Mouse (Mus musculus) hindbrain, postnatal 0 days (tissue): ENCODE results near the gene Kcnj5. TPM values are rescaled to one million over a fixed set of nuclear protein-coding genes. Genes with fewer than 3 reads are reported as not detected.

Experiments used
- ATAC-seq: fragments of 200-750 bp; cut with Nextera tagmentation; 2 replicates; pipeline ENCODE4 v1.8.0; 2017; ENCODE audit warnings: mild to moderate bottlenecking, moderate TSS enrichment, moderate library complexity
- DNase-seq: peaks from one replicate; pipeline ENCODE4 v3.0.0-alpha.2; 2015; ENCODE audit warnings: low spot score
- H3K27ac ChIP-seq: fragments of 300-500 bp; sonication (generic); 2 replicates; pipeline ENCODE4 v1.5.1; 2014; ENCODE audit warnings: mild to moderate bottlenecking
- H3K27me3 ChIP-seq: fragments of 300-500 bp; sonication (generic); 2 replicates; pipeline ENCODE4 v1.6.1; 2014; ENCODE audit warnings: low read length, mixed read lengths; ENCODE audit not compliant: insufficient read depth
- H3K36me3 ChIP-seq: fragments of 300-500 bp; sonication (generic); 2 replicates; pipeline ENCODE4 v1.6.1; 2014; ENCODE audit warnings: low read length, mixed read lengths; ENCODE audit not compliant: insufficient read depth
- H3K4me1 ChIP-seq: fragments of 300-500 bp; sonication (generic); 2 replicates; pipeline ENCODE4 v1.6.1; 2014; ENCODE audit warnings: antibody characterized with exemption, low read length, mixed read lengths; ENCODE audit not compliant: insufficient read depth
- H3K4me2 ChIP-seq: fragments of 300-500 bp; sonication (generic); 2 replicates; pipeline ENCODE4 v1.6.1; 2014; ENCODE audit warnings: low read depth, mild to moderate bottlenecking, low read length, moderate library complexity, mixed read lengths
- H3K4me3 ChIP-seq: fragments of 300-500 bp; sonication (generic); 2 replicates; pipeline ENCODE4 v1.5.1; 2014; ENCODE audit warnings: low read length
- H3K9ac ChIP-seq: fragments of 300-500 bp; sonication (generic); replicated peaks from 2 replicates; pipeline ENCODE4 v1.6.1; 2014; ENCODE audit warnings: mild to moderate bottlenecking, low read length, moderate library complexity, mixed read lengths
- H3K9me3 ChIP-seq: fragments of 300-500 bp; sonication (generic); 2 replicates; pipeline ENCODE4 v1.6.1; 2016; ENCODE audit warnings: low read length, mixed read lengths
- CTCF ChIP-seq: IDR thresholded peaks from 2 replicates; pipeline ENCODE4 v1.5.1; 2016; ENCODE audit warnings: antibody characterized with exemption, control low read depth, low read depth
- WGBS: fragments of 180-500 bp; shearing (Covaris S2); extraction: QIAGEN DNeasy Blood & Tissue Kit; methylation state at CpG from one replicate; pipeline ENCODE4 v1.1.7; 2014; 5-methylcytosine and 5-hydroxymethylcytosine counted together
- polyA plus RNA-seq: library from polyadenylated mRNA; unstranded; fragments of >200 nt; fragmentation: Nextera tagmentation; extraction: Ambion mirVana; gene quantifications from 2 replicates; pipeline ENCODE4 v1.2.1, GENCODE M21; 2015
- total RNA-seq: library from RNA; depleted of rRNA; stranded (reverse); fragments of >200 nt; gene quantifications from 2 replicates; pipeline ENCODE4 v1.2.3, GENCODE M21; 2014; rRNA removed

Kcnj5 gene
- total RNA-seq (1.3 and 1.5 TPM in 2 replicates), polyA plus RNA-seq (0.49 and 0.58 TPM in 2 replicates)

DNA sequence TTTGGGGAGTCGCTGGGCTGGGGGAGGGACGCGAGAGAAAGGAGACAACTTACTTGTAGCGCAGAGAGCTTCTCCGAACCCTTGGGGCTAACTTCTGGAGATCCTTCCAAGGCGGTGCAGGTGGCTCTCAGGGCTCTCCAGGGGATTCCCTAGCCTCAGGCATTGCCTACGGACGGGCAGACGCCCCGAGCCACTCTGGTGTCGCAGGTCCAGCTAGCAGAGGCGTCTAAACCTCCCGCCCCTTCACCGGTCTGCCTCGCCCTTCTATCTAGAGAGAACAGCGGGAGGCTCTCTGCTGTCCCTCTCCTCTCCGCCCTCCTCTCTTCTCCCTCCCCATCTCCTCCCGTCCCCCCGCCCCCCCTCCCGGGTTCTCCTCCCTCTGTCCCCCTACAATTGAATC lies at the start of gene Kcnj5:
Kcnj5 (minus strand) TSS at position 300 of the 400 bp plus-strand sequence.
- no peaks in the 10 kb centered on the region for H3K36me3 ChIP-seq
- ATAC-seq (peak; percentile 33), DNase-seq (no peak)
- H3K4me3 ChIP-seq, result peak within 1 kb of the TSS; percentile 37
- peak within 1 kb of the TSS; percentile 56 for H3K4me2 ChIP-seq
- no peak within 1 kb of the TSS for H3K9ac ChIP-seq
- 3% methylated on average over 20 of the region's 20 CpGs for WGBS
- no peaks in the 10 kb centered on the region for H3K9me3 ChIP-seq
- no peak within 1 kb of the TSS for H3K27ac ChIP-seq
- no peak for TF ChIP-seq CTCF
- peaks cover 21% of the 10 kb centered on the region for H3K27me3 ChIP-seq
- H3K4me1 ChIP-seq, result peaks cover 8% of the 10 kb centered on the region; the same call in 1 of the 2 replicates

DNA sequence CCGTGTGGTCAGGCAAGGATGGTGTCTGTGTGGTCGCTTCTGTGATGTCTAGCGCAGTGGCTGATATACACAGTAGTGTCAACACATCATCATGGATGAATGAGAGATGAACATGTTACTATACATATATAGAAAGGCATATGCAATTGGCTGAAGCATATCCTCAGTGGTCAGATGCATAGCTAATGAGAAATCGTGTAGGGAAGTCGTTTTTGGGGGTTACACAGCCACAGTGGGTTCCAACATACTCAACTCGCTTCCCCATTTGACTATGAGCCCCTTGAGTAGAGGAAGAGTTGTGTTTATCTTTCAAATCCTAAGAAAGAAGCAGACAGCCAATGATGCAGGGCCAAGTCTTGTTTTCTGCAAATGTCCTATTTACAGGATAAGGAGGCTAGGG lies 48.6 kb upstream of the Kcnj5 start:
- no peaks in the 10 kb centered on the region for H3K36me3 ChIP-seq
- no peak overlapping the region for H3K9ac ChIP-seq
- no peak overlapping the region for H3K4me2 ChIP-seq
- no peaks in the 10 kb centered on the region for H3K9me3 ChIP-seq
- ATAC-seq, result no peak
- H3K4me1 ChIP-seq, result no peaks in the 10 kb centered on the region
- no peak overlapping the region for H3K27ac ChIP-seq
- no peak for TF ChIP-seq CTCF
- no peaks in the 10 kb centered on the region for H3K27me3 ChIP-seq
- WGBS, result 79% methylated on average over 6 of the region's 6 CpGs
- H3K4me3 ChIP-seq, result no peak overlapping the region
- no peak for DNase-seq

DNA sequence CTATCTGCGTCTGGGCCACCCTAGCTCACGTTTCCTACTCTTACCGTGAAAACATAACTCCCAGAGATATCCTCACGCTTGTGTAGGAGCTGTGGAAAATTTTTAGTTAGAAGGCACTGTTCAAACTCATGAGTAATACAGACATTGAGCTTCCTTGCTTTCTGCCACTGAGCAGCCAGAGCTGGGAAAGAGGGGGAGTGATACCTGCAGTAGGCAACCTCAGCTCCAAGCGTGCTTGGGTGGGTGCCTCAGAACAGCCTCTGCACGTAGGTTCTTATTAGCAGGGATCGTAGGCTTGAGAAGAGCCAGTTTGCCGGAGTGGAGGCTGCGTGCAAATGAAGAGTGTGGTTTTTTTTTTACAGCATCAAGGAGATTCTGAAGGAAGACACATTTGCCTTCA lies 47.6 kb upstream of the Kcnj5 start:
- no peaks in the 10 kb centered on the region for H3K4me1 ChIP-seq
- no peak for TF ChIP-seq CTCF
- DNase-seq, result no peak
- 82% methylated on average over 9 of the region's 9 CpGs for WGBS
- H3K9me3 ChIP-seq, result no peaks in the 10 kb centered on the region
- H3K27ac ChIP-seq, result no peak overlapping the region
- H3K9ac ChIP-seq, result no peak overlapping the region
- no peak overlapping the region for H3K4me3 ChIP-seq
- no peaks in the 10 kb centered on the region for H3K27me3 ChIP-seq
- no peak for ATAC-seq
- no peaks in the 10 kb centered on the region for H3K36me3 ChIP-seq
- no peak overlapping the region for H3K4me2 ChIP-seq

DNA sequence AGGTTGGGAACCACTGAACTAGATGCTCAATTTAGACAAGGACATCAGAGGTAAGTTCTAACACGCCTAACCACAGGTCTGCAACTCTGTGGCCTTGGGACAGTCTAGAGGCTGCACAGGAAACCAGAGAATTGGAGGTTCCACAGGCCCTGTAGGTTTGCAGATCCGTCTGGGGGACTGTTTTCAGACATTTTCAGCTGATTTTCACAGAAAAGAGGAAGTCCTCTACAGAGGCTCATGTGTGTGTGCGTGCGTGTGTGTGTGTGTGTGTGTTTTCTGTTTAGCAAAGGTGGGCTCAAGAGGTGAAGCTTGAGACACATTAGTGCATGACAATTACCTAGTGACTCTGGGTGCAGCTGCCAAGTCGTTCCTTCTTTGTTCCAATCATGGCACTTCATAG lies 46.9 kb upstream of the Kcnj5 start:
- Histone ChIP-seq H3K4me2 (no peak overlapping the region), H3K4me3 (no peak overlapping the region), H3K27ac (no peak overlapping the region), H3K27me3 (no peaks in the 10 kb centered on the region), H3K36me3 (no peaks in the 10 kb centered on the region), H3K9ac (no peak overlapping the region), H3K4me1 (no peaks in the 10 kb centered on the region), H3K9me3 (no peaks in the 10 kb centered on the region)
- DNase-seq, result no peak
- WGBS, result 82% methylated on average over 5 of the region's 5 CpGs
- ATAC-seq, result no peak
- no peak for TF ChIP-seq CTCF

DNA sequence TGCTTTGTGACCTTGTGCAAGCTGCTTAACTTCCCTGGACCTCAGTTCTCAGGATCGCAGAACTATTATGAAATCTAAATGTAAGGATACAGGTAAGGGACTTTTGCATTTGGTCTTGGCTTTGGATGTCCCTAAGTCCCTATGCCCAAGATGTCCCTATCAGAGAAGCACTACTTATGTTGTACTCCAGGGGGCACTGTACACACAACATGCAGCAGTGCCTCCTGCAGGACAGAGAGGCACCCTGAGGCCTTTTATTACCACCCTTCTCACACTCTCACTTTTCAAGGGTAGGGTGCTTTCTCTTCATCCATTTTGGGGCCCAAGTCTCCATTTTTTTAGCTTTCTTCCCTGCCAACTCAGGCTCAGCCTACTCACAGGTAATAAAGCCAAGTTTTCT lies 44.0 kb upstream of the Kcnj5 start:
- peak; percentile 53 for TF ChIP-seq CTCF
- H3K4me2 ChIP-seq, result no peak overlapping the region
- no peaks in the 10 kb centered on the region for H3K27me3 ChIP-seq
- ATAC-seq (no peak), DNase-seq (no peak)
- H3K36me3 ChIP-seq, result no peaks in the 10 kb centered on the region
- H3K4me3 ChIP-seq, result no peak overlapping the region
- WGBS, result 94% methylated on average over 1 of the region's 1 CpGs
- no peak overlapping the region for H3K27ac ChIP-seq
- no peaks in the 10 kb centered on the region for H3K4me1 ChIP-seq
- H3K9ac ChIP-seq, result no peak overlapping the region
- H3K9me3 ChIP-seq, result no peaks in the 10 kb centered on the region

DNA sequence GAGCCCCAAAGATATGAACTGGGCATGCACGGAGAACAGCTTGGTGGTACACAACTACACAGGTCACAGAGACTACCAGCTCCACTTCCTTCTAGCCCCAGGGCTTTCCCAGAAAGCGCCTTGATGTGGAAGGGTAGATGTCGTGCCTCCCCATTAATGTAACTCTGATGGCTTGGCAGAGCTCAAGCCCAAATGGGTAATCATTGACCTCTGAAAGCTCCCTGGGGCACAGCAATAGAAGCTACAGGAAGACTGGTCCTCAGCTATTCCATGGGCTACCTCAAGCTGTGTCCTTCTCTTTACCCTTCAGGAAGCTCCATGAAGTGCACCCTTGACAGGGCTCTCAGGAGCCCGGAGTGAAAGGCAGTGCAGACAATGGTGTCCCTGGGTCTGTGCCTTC lies 40.8 kb upstream of the Kcnj5 start:
- DNase-seq, result no peak
- no peak for ATAC-seq
- no peaks in the 10 kb centered on the region for H3K4me1 ChIP-seq
- no peak overlapping the region for H3K27ac ChIP-seq
- TF ChIP-seq CTCF, result no peak
- no peak overlapping the region for H3K4me2 ChIP-seq
- no peak overlapping the region for H3K9ac ChIP-seq
- no peaks in the 10 kb centered on the region for H3K27me3 ChIP-seq
- H3K4me3 ChIP-seq, result no peak overlapping the region
- H3K36me3 ChIP-seq, result no peaks in the 10 kb centered on the region
- no peaks in the 10 kb centered on the region for H3K9me3 ChIP-seq
- WGBS, result 84% methylated on average over 4 of the region's 4 CpGs

DNA sequence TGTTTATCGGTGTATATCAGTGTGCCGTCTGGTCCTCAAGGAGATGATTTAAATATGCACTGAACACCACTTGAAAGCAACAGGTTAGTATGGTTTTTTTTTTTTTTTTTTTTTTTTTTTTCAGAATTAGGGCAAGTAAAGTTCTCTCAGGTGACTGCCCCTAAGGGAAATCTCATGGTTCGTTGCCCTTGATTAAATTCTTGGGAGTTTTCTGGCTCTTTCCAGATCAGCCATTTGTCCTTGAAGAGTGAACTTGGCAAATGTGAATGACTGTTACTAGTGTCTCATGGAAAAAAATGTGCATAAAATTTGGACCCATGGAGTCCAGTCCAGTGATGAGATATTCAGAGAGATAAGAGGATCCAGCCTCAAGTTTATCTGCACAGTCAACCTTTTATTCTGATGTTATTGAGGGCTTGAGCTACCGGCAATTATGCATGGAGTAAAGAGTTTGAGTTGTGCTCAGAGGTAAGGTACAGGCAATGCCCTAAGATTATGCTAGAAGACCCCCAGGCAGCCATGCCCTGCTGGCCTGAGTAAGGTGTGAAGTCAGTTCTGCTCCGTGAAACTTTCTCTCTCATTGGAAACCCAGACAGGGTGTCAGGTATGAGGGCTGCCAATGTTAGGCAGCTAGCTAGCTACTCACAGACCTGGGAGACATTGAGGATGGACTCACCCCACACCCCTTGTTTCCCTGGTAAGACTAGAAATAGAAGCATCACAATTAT lies 32.9 kb upstream of the Kcnj5 start:
- Histone ChIP-seq H3K27ac (no peak overlapping the region), H3K27me3 (no peaks in the 10 kb centered on the region), H3K36me3 (no peaks in the 10 kb centered on the region), H3K9me3 (no peaks in the 10 kb centered on the region), H3K4me3 (no peak overlapping the region), H3K9ac (no peak overlapping the region), H3K4me2 (no peak overlapping the region), H3K4me1 (no peaks in the 10 kb centered on the region)
- TF ChIP-seq CTCF, result no peak
- WGBS, result 75% methylated on average over 5 of the region's 5 CpGs
- ATAC-seq (no peak), DNase-seq (no peak)
